Mouse (Mus musculus): ENCODE results near the gene Pkdrej. TPM values are rescaled to one million over a fixed set of nuclear protein-coding genes. Genes with fewer than 3 reads are reported as not detected.

Gene Pkdrej
- polyA plus RNA-seq, 3 experiments from 2014 or later: not detected

- ATAC-seq: no peak
Measured at GRCm38 (mm10) chr15:85766677-85767076, 54.9 kb downstream of the Pkdrej start.

GRCm38 (mm10) chr15:85765022-85765421, 56.5 kb downstream of the Pkdrej start:
- ATAC-seq: no peak

Other genes with a start within 250 kb of the Pkdrej start
- not detected for gene Wnt7b, start 239.3 kb downstream of the Pkdrej start, polyA plus RNA-seq (2017; shearing (Covaris generic))
- not detected for gene Ppara, start 86.8 kb downstream of the Pkdrej start, polyA plus RNA-seq (2017; shearing (Covaris generic))
- gene Cdpf1, start 10.0 kb downstream of the Pkdrej start, polyA plus RNA-seq (2017; shearing (Covaris generic)): 10 to 100 TPM; 39.1 to 46.6 (median 43.7) TPM
- gene Ttc38, start 10.6 kb upstream of the Pkdrej start, polyA plus RNA-seq (2017; shearing (Covaris generic)): 10 to 100 TPM; 10.6 to 13.3 (median 12.6) TPM
- gene Gtse1, start 38.0 kb upstream of the Pkdrej start, polyA plus RNA-seq (2017; shearing (Covaris generic)): 10 to 100 TPM in 1 of 3 experiments, 1 to 10 TPM in 2; 2.5 to 20.7 (median 2.9) TPM
- 10 to 100 TPM; 18.7 to 47.2 (median 39.6) TPM for gene Trmu, start 57.6 kb upstream of the Pkdrej start, polyA plus RNA-seq (2017; shearing (Covaris generic))
- gene Celsr1, start 212.0 kb upstream of the Pkdrej start, polyA plus RNA-seq (2017; shearing (Covaris generic)): 1 to 10 TPM; 4.4 to 5.0 (median 4.7) TPM
- 10 to 100 TPM; 13.4 to 26.0 (median 22.9) TPM for gene Gramd4, start 236.0 kb upstream of the Pkdrej start, polyA plus RNA-seq (2017; shearing (Covaris generic))